Mouse (Mus musculus) testis, adult 2 months (tissue): ENCODE measurements around the gene Gm21789. TPM values are rescaled to one million over a fixed set of nuclear protein-coding genes. Genes with fewer than 3 reads are reported as not detected.
"Not testable (repeated sequence)": the region's sequence is repeated elsewhere in the genome, so short reads cannot be mapped to it uniquely, and the experiment has no call there.

Experiments
- H3K27ac ChIP-seq: fragments of 200-500 bp; 2 replicates; pipeline ENCODE4 v1.5.1; 2012; ENCODE audit warnings: low read depth, low read length; ENCODE audit not compliant: control insufficient read depth, insufficient read depth
- H3K27me3 ChIP-seq: fragments of 200-500 bp; 2 replicates; pipeline ENCODE4 v1.6.1; 2012; ENCODE audit warnings: mild to moderate bottlenecking, low read length, moderate library complexity; ENCODE audit not compliant: control insufficient read depth, insufficient read depth
- H3K36me3 ChIP-seq: fragments of 200-500 bp; 2 replicates; pipeline ENCODE4 v1.6.1; 2012; ENCODE audit warnings: mild to moderate bottlenecking, low read length; ENCODE audit not compliant: control insufficient read depth, insufficient read depth
- H3K4me1 ChIP-seq: fragments of 200-500 bp; 2 replicates; pipeline ENCODE4 v1.6.1; 2012; ENCODE audit warnings: low read length; ENCODE audit not compliant: control insufficient read depth, insufficient read depth
- H3K4me3 ChIP-seq: fragments of 200-500 bp; 2 replicates; pipeline ENCODE4 v1.5.1; 2012; ENCODE audit warnings: low read depth, mild to moderate bottlenecking, low read length, moderate library complexity, mixed read lengths; ENCODE audit not compliant: control insufficient read depth
- polyA plus RNA-seq: library from polyadenylated mRNA; depleted of rRNA; stranded (reverse); fragments of >200 nt; gene quantifications from 2 replicates; pipeline ENCODE4 v1.2.3, GENCODE M21; 2012; rRNA removed

The Gm21789 gene
- 0.49 and 0.67 TPM in 2 replicates for polyA plus RNA-seq

DNA sequence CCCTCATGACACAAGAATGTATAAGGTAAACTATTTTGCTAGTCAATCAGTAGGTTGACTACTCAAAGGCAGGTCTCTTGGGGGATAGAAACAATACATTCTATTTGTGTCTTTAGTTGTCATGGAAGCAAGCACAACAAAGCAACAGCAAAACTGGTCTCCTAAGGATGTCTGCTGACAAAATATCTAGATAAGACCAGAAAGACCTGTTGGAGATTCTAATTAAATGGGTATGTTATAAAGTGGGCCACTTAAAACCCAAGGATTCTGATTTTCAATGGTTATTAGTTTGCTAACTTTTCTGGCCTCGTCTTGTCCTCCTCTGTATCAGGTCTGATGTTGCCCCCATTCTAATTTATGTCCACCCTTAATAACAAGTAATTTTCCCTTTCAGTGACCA is at the start of gene Gm21789:
TSS of gene Gm21789 (plus strand) at position 301 of the 400 bp plus-strand sequence.
- H3K4me1 ChIP-seq, H3K27me3 ChIP-seq, H3K27ac ChIP-seq, H3K4me3 ChIP-seq, H3K36me3 ChIP-seq: not testable (repeated sequence)

DNA sequence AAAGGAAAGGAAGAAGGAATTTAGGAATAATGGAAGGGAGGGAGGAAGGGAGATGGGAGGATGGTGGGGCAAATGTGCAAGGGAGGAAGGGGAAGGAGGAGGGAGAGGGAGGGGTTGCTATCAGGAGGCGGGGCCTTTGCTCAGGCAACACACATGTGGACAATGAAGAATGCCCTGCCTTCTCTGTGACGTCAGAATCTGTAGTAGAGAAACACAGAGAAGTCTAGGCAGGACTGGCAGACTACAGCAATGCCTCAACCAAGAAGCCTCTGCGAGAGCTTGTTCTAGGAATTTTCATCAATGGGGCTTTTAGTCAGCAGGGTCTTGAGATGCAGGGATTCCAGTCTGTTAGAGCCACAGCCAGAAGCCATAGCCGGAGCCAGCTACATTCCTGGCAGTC is 47.2 kb upstream of the Gm21789 start, which contains the start of gene Btbd35f30:
TSS of gene Btbd35f30 (plus strand) at position 301 of the 400 bp plus-strand sequence.
- H3K4me1 ChIP-seq, H3K4me3 ChIP-seq, H3K27ac ChIP-seq: not testable (repeated sequence)

DNA sequence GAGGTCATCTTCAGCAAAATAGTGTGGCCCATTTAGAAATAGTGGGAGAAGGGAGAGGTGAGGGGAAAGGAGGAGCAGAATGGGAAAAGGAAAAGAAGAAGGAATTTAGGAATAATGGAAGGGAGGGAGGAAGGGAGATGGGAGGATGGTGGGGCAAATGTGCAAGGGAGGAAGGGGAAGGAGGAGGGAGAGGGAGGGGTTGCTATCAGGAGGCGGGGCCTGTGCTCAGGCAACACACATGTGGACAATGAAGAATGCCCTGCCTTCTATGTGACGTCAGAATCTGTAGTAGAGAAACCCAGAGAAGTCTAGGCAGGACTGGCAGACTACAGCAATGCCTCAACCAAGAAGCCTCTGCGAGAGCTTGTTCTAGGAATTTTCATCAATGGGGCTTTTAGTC is 32.0 kb downstream of the Gm21789 start, which contains the start of gene Btbd35f5:
TSS of gene Btbd35f5 (plus strand) at position 301 of the 400 bp plus-strand sequence.
- not testable (repeated sequence) for H3K27ac ChIP-seq, H3K36me3 ChIP-seq, H3K4me1 ChIP-seq, H3K4me3 ChIP-seq, H3K27me3 ChIP-seq

More for the DNA sequence above, 47.2 kb upstream of the Gm21789 start, which contains the start of gene Btbd35f30:
- not testable (repeated sequence) for H3K36me3 ChIP-seq, H3K27me3 ChIP-seq

Other genes with a start within 250 kb of the Gm21789 start
- gene Btbd35f21, start 215.7 kb upstream of the Gm21789 start, polyA plus RNA-seq, result 1.1 and 1.5 TPM in 2 replicates
- 0.30 and 0.75 TPM in 2 replicates for gene Btbd35f30, start 47.1 kb upstream of the Gm21789 start, polyA plus RNA-seq
- 0.58 and 0.98 TPM in 2 replicates for gene Btbd35f5, start 32.1 kb downstream of the Gm21789 start, polyA plus RNA-seq